Mouse (Mus musculus): ENCODE results near the gene Wipf1.

GRCm38 (mm10) chr2:73522336-73522735 is 7.2 kb downstream of the Wipf1 start:
- TF ChIP-seq CTCF (IDR thresholded peaks at IDR 0.05; ENCODE audit: low read depth, low read length) (no peak), TAL1 (conservative IDR thresholded peaks at IDR 0.05; ENCODE audit: low read depth, low read length) (no peak), GATA1 (IDR thresholded peaks at IDR 0.05; ENCODE audit: borderline replicate concordance, low read length) (no peak), POLR2AphosphoS5 (IDR thresholded peaks at IDR 0.05; ENCODE audit: insufficient replicate concordance, low read depth, low read length) (no peak), GATA2 (IDR thresholded peaks at IDR 0.05; ENCODE audit: borderline replicate concordance, low read depth, low read length) (no peak)

Measured in G1E (cell line).